Mouse (Mus musculus) subcutaneous adipose tissue, adult 2 months (tissue): ENCODE data around the gene Gm11639. TPM values are rescaled to one million over a fixed set of nuclear protein-coding genes. Genes with fewer than 3 reads are reported as not detected.

Experiments
- polyA plus RNA-seq: library from polyadenylated mRNA; depleted of rRNA; stranded (reverse); fragments of >200 nt; gene quantifications from 2 replicates; pipeline ENCODE4 v1.2.3, GENCODE M21; 2012; ENCODE audit warnings: low replicate concordance; rRNA removed

Gene Gm11639
- polyA plus RNA-seq: 0.05 TPM in 1 of 2 replicates, not detected in the other

DNA sequence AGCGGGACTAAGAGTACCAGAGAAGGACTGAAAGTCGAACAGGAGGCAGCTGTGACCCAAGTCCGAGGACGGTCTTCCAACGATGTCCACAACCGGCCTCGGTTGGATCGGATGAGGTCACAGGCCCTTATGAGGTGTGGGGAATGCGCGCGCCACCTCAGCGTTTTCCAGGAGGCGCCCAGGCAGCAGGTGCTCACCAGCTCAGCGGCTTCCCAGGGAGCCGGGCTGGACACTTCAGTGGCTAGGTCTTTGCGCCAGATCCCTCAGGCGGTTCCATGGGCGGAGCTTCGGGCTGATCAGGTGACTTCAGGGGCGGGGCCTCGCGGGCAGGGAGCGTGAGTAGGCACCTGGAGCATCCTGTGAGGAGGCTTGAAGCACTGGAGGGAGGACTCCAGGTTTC, at the start of gene Gm11639:
Gene Gm11639 (plus strand): TSS at position 160 of the 400 bp plus-strand sequence.

GRCm38 (mm10) chr11:105063292-105063691, 377.8 kb downstream of the Gm11639 start, which contains the start of gene Efcab3:
Gene Efcab3, plus strand, starts transcription at chr11:105063592.

GRCm38 (mm10) chr11:105125735-105126519, 440.4 kb downstream of the Gm11639 start, which contains the start of gene Mettl2:
Gene Mettl2, plus strand, starts transcription at chr11:105126425.

DNA sequence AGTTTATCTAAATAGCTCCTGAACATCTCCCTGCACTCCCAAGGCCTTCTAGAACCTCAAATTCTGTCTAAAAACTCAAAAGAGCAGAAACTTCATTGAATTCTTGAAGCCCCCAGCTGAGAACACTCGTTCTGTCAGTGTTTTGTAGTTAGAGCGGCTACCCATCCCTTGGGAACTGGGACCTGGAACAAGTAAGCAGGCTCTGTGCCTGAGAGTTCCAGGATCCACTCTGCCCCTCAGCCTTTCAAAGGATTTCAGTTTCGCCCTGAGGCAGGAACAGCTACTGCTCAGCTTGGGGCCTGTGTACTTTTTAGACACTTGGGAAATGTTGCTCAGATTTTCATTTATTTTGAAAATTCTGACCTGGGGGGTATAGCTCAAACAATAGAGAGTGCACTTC, 461.1 kb downstream of the Gm11639 start, which contains the start of gene Gm10842:
Gene Gm10842 (plus strand): TSS at position 301 of the 400 bp plus-strand sequence.

Other genes starting within 250 kb of the Gm11639 start
- 52.2 and 93.6 TPM in 2 replicates for gene Kansl1, start 216.8 kb upstream of the Gm11639 start, polyA plus RNA-seq
- gene Cdc27, start 135.1 kb upstream of the Gm11639 start, polyA plus RNA-seq: 13.3 and 13.7 TPM in 2 replicates
- 11.3 and 19.6 TPM in 2 replicates for gene Myl4, start 135.0 kb upstream of the Gm11639 start, polyA plus RNA-seq
- gene Itgb3, start 77.7 kb upstream of the Gm11639 start, polyA plus RNA-seq: 4.6 and 30.3 TPM in 2 replicates